Mouse (Mus musculus): Measurements from ENCODE around the gene Faim. TPM values are rescaled to one million over a fixed set of nuclear protein-coding genes. Genes with fewer than 3 reads are reported as not detected.

Faim gene
- polyA plus RNA-seq (2015; fragmentation: Illumina TruSeq; extraction: RNeasy Lipid Tissue Mini Kit (QIAGEN cat#74804); ENCODE audit: insufficient read depth, low replicate concordance) = 61.9 TPM

DNA sequence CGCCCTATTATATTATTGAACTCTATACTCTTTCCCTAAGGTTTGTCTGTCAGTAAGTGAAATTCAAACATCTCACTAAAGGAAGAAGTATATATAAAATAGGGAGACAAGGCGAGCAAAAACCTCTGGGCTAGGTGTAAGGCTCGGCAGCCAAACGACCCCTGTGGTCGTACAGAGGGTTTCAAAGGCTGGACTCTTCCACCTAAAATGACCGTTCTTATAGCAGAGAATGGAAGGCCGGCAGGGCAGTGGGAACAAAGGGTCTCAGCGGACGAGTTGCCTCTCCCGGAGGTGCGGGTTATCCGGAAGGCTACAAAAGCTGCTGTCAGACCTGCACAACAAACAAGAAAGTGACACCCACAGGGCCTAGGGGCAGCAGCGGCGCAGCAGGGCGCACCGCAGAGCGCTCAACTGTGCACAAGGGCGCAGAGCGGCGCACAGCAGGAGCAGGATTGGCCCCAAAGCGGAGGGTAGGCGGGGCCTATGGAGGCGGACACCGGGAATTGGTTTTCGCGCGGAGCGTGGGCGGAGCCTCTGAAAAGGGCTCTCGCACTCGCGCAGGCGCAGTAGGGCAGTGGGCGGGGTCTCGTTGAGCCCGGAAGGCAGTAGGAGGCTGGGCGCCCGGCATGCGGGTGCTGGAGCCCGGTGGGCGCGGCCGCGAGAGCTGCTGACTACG is at the start of gene Faim:
TSS of gene Faim (plus strand) at position 574 of the 676 bp plus-strand sequence.

DNA sequence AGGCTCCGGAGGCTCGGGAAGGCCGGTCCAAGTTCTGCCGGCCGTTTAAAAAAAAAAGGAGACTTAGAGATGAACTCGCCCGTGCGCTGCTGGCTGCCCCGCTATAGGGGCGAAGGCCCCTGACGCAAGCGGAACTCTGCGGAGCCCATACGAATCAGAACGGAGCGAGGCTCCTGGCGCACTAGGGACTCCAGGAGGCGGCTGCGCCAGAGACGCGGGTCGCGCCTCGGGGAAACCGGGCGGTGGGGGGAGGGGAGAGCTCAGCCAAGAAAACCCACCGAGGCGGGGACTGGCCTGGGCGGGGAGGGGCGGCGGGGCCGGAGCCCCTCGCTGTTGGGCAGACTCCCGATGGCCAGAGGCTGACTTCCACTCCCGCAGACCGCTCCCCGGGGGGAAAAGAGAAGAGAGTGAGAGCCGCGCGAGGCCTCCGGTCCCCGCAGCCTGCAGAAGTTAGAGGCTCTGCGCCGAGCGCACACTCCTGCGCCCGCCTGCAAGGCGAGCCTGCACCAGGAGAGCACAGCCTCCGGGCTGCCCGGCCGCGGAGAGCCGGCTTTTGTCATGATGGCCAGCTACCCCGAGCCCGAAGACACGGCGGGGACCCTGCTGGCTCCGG is 31.0 kb upstream of the Faim start, which contains the start of gene Foxl2:
TSS of gene Foxl2 (plus strand) at position 186 of the 613 bp plus-strand sequence.

DNA sequence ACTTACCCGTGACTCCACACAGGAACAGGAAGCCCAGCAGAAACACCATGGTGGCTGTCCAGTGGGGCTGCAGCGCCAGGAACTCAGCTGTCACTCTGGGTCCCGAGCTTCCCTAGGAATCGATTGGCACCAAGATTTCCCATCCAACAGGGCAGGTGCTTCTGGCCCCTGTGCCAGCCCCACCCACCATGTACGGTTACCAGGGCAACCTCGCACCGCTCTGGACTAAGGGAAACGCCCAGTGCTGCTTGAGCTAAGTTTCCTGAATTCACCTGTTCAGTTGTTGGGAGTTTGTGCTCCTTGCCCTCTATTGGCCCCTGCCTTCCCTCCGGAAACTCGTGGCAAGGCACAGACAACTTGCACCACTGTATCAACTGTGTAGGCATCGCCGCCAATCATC is 49.4 kb downstream of the Faim start, which contains the start of gene Gm1123:
TSS of gene Gm1123 (minus strand) at position 141 of the 400 bp plus-strand sequence.

Other genes with a start within 250 kb of the Faim start
- not detected for gene Prr23a1, start 143.9 kb upstream of the Faim start, polyA plus RNA-seq (2015; fragmentation: Illumina TruSeq; extraction: RNeasy Lipid Tissue Mini Kit (QIAGEN cat#74804); ENCODE audit: insufficient read depth, low replicate concordance)
- not detected for gene Prr23a2, start 129.9 kb upstream of the Faim start, polyA plus RNA-seq (2015; fragmentation: Illumina TruSeq; extraction: RNeasy Lipid Tissue Mini Kit (QIAGEN cat#74804); ENCODE audit: insufficient read depth, low replicate concordance)
- gene Prr23a3, start 121.6 kb upstream of the Faim start, polyA plus RNA-seq (2015; fragmentation: Illumina TruSeq; extraction: RNeasy Lipid Tissue Mini Kit (QIAGEN cat#74804); ENCODE audit: insufficient read depth, low replicate concordance) = not detected
- not detected for gene 7420426K07Rik, start 83.3 kb upstream of the Faim start, polyA plus RNA-seq (2015; fragmentation: Illumina TruSeq; extraction: RNeasy Lipid Tissue Mini Kit (QIAGEN cat#74804); ENCODE audit: insufficient read depth, low replicate concordance)
- not detected for gene Foxl2, start 31.1 kb upstream of the Faim start, polyA plus RNA-seq (2015; fragmentation: Illumina TruSeq; extraction: RNeasy Lipid Tissue Mini Kit (QIAGEN cat#74804); ENCODE audit: insufficient read depth, low replicate concordance)
- gene Gm1123, start 49.3 kb downstream of the Faim start, polyA plus RNA-seq (2015; fragmentation: Illumina TruSeq; extraction: RNeasy Lipid Tissue Mini Kit (QIAGEN cat#74804); ENCODE audit: insufficient read depth, low replicate concordance) = 0.15 TPM
- 17.3 TPM for gene Pik3cb, start 154.2 kb downstream of the Faim start, polyA plus RNA-seq (2015; fragmentation: Illumina TruSeq; extraction: RNeasy Lipid Tissue Mini Kit (QIAGEN cat#74804); ENCODE audit: insufficient read depth, low replicate concordance)